Mouse (Mus musculus) heart, postnatal 0 days (tissue): Measurements from ENCODE around the gene Ptgir.

Source experiments
- CTCF ChIP-seq: IDR thresholded peaks from 2 replicates; pipeline ENCODE4 v1.5.1; 2016; ENCODE audit warnings: antibody characterized with exemption, control low read depth, low read depth
- EP300 ChIP-seq: IDR thresholded peaks from 2 replicates; pipeline ENCODE4 v1.6.1; 2016; ENCODE audit warnings: antibody characterized with exemption, low read depth

GRCm38 (mm10) chr7:16895000-16895399, 11.3 kb upstream of the Ptgir start:
- TF ChIP-seq CTCF: peak; percentile 84
- TF ChIP-seq EP300: no peak
